Mouse (Mus musculus): ENCODE results near the gene Gm4216.
"Not testable (repeated sequence)": the region's sequence is repeated elsewhere in the genome, so short reads cannot be mapped to it uniquely, and the experiment has no call there.

DNA sequence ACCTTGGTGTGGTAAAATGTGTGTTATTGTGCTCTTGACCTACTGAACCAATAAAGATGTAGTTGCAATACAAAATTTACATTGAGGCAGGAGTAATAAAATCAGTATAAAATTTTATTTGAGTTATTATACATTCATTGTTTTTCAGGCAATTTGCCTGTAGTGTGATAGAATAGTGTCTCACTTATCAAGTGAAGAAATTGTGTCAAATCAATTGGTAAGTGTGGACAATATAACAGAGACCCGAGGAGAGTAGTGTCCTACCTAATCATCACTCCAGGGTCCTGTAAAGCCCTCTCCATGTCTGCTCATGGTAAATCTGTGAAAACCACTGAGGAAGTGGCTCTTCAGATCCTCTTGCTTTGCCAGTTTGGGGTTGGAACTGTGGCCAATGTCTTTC lies 35.5 kb upstream of the Gm4216 start, which contains the start of gene Vmn1r163:
- TF ChIP-seq POLR2A (IDR thresholded peaks at IDR 0.05; ENCODE audit: borderline replicate concordance, insufficient read depth, low read length); CTCF (IDR thresholded peaks at IDR 0.05; ENCODE audit: borderline replicate concordance, insufficient read depth, low read depth, low read length): not testable (repeated sequence)
